ENCODE assay signal across 9 mouse cellular contexts in genomic region chr11:104316685-104317400, GRCm38 (mm10).
DNase-seq lines count a peak whose midpoint lies in the region; ATAC-seq and TF ChIP-seq lines count a peak whose summit lies in the region.
"Had no signal": no experiment of that assay in that cellular context is flagged by ENCODE, and none has a peak within 500 bp of the region (broad histone marks: within the 10 kb centered on the region; RNA-seq: fewer than 3 reads in every experiment).

No protein-coding gene starts in this region.

- H3K4me3 ChIP-seq in lung, postnatal 0 days (ENCODE audit: low read depth, low read length), result no peak overlapping the region
- H3K4me3 ChIP-seq in midbrain, embryonic 14.5 days (replicated peaks; ENCODE audit: low read depth, low read length), result no peak overlapping the region
- H3K4me3 ChIP-seq: forebrain, embryonic 15.5 days had no signal

- intact Hi-C loops in heart, postnatal 10 days (cut with DNase I), result loop anchor here (5.0 kb wide), 1 partner anchor 190 kb away; no protein-coding TSS in a partner anchor

- no peaks in the 10 kb centered on the region for H3K36me3 ChIP-seq in lung, postnatal 0 days (ENCODE audit: insufficient read depth, low read length)
- peaks cover 45% of the 10 kb centered on the region for H3K36me3 ChIP-seq in midbrain, embryonic 14.5 days (ENCODE audit: control insufficient read depth, insufficient read depth, low read length)

- 0 out of 2 replicates have a peak overlapping the region, but pooled peaks have one; percentile 8 for H3K4me2 ChIP-seq in lung, postnatal 0 days (replicated peaks; ENCODE audit: low read depth, low read length)
- H3K4me2 ChIP-seq in midbrain, embryonic 14.5 days (ENCODE audit: low read length), result no peak overlapping the region
- H3K4me2 ChIP-seq: forebrain, embryonic 15.5 days had no signal

- WGBS in lung, postnatal 0 days, result 46% methylated on average over 16 of the region's 16 CpGs
- 81% methylated on average over 16 of the region's 16 CpGs for WGBS in midbrain, embryonic 14.5 days

- H3K9me3 ChIP-seq in lung, postnatal 0 days (ENCODE audit: low read length), result no peaks in the 10 kb centered on the region
- H3K9me3 ChIP-seq in midbrain, embryonic 14.5 days (ENCODE audit: control insufficient read depth, low read length), result no peaks in the 10 kb centered on the region
- H3K9me3 ChIP-seq: forebrain, embryonic 15.5 days had no signal

- H3K4me1 ChIP-seq in lung, postnatal 0 days (ENCODE audit: insufficient read depth, low read depth, low read length), result 0 out of 2 replicates have a peak, but pooled peaks cover 3% of the 10 kb centered on the region
- peaks cover 16% of the 10 kb centered on the region for H3K4me1 ChIP-seq in midbrain, embryonic 14.5 days (ENCODE audit: control insufficient read depth, insufficient read depth, low read length)

- H3K27ac ChIP-seq in lung, postnatal 0 days (ENCODE audit: low read length), result peak overlapping the region; percentile 54
- H3K27ac ChIP-seq in midbrain, embryonic 14.5 days (replicated peaks; ENCODE audit: low read depth, low read length), result no peak overlapping the region
- H3K27ac ChIP-seq: forebrain, embryonic 15.5 days had no signal

- peak; percentile 63 for ATAC-seq in lung, postnatal 0 days
- ATAC-seq in midbrain, embryonic 14.5 days (ENCODE audit: low FRiP score, low TSS enrichment), result no peak
- ATAC-seq: forebrain, embryonic 15.5 days had no signal

- no peak for TF ChIP-seq CTCF in lung, postnatal 0 days (IDR thresholded peaks at IDR 0.05)

- no peaks in the 10 kb centered on the region for H3K27me3 ChIP-seq in lung, postnatal 0 days (replicated peaks; ENCODE audit: insufficient read depth, low read length)
- no peaks in the 10 kb centered on the region for H3K27me3 ChIP-seq in midbrain, embryonic 14.5 days (ENCODE audit: control insufficient read depth, insufficient read depth, low read length)
- H3K27me3 ChIP-seq: forebrain, embryonic 15.5 days had no signal

- peak; percentile 51 to 59 for DNase-seq in gastrocnemius, adult 8-10 months (ENCODE audit: low spot score in 2 of 2)
- no peak for DNase-seq in gastrocnemius, postnatal 10 days
- DNase-seq in NIH3T3 (ENCODE audit: low read depth), result peak; percentile 33
- DNase-seq in heart, postnatal 10 days, result peak; percentile 43 to 46
- DNase-seq in lung, postnatal 0 days (ENCODE audit: low spot score), result peak; percentile 68
- DNase-seq in thymus, postnatal 14 days, result no peak
- no peak for DNase-seq in midbrain, embryonic 14.5 days
- no peak for DNase-seq in right cerebral cortex, adult 18-20 months

- TF ChIP-seq EP300 in lung, postnatal 0 days (IDR thresholded peaks at IDR 0.05), result peak; percentile 59; the same call in 1 of the 2 replicates

- no peak overlapping the region for H3K9ac ChIP-seq in lung, postnatal 0 days (replicated peaks; ENCODE audit: low read depth)
- no peak overlapping the region for H3K9ac ChIP-seq in midbrain, embryonic 14.5 days (replicated peaks; ENCODE audit: low read length)
- H3K9ac ChIP-seq: forebrain, embryonic 15.5 days had no signal

Comparison
In these comparisons a context has a peak if more than half of its experiments do, and no peak if none do; other contexts are left out.
1. DNase-seq: peak in gastrocnemius, adult 8-10 months (2 of 2), NIH3T3 (single experiment), heart, postnatal 10 days (2 of 2) and lung, postnatal 0 days (single experiment); none in gastrocnemius, postnatal 10 days (single experiment), thymus, postnatal 14 days (single experiment), midbrain, embryonic 14.5 days (single experiment) and right cerebral cortex, adult 18-20 months (single experiment).